Mouse (Mus musculus) limb, embryonic 13.5 days (tissue): ENCODE data around the gene Prdm10. TPM values are rescaled to one million over a fixed set of nuclear protein-coding genes. Genes with fewer than 3 reads are reported as not detected.

ENCODE experiments used
- ATAC-seq: fragments of 200-750 bp; cut with Nextera tagmentation; 2 replicates; pipeline ENCODE4 v1.8.0; 2017; ENCODE audit warnings: low read depth, moderate number of reproducible peaks, moderate TSS enrichment; ENCODE audit not compliant: low FRiP score
- H3K27ac ChIP-seq: fragments of 300-500 bp; sonication (generic); 2 replicates; pipeline ENCODE4 v1.5.1; 2015; ENCODE audit warnings: inconsistent platforms, mild to moderate bottlenecking, moderate library complexity
- H3K27me3 ChIP-seq: fragments of 300-500 bp; sonication (generic); 2 replicates; pipeline ENCODE4 v1.6.1; 2015; ENCODE audit warnings: mild to moderate bottlenecking, inconsistent platforms
- H3K36me3 ChIP-seq: fragments of 300-500 bp; sonication (generic); 2 replicates; pipeline ENCODE4 v1.6.1; 2015; ENCODE audit warnings: inconsistent platforms, mild to moderate bottlenecking, moderate library complexity
- H3K4me1 ChIP-seq: fragments of 300-500 bp; sonication (generic); 2 replicates; pipeline ENCODE4 v1.6.1; 2015; ENCODE audit warnings: inconsistent platforms
- H3K4me2 ChIP-seq: fragments of 300-500 bp; sonication (generic); replicated peaks from 2 replicates; pipeline ENCODE4 v1.6.1; 2015; ENCODE audit warnings: inconsistent platforms, mild to moderate bottlenecking, moderate library complexity
- H3K4me3 ChIP-seq: fragments of 300-500 bp; sonication (generic); 2 replicates; pipeline ENCODE4 v1.5.1; 2015; ENCODE audit warnings: moderate library complexity, mild to moderate bottlenecking, inconsistent platforms
- H3K9ac ChIP-seq: fragments of 300-500 bp; sonication (generic); 2 replicates; pipeline ENCODE4 v1.6.1; 2015; ENCODE audit warnings: mild to moderate bottlenecking, inconsistent platforms
- H3K9me3 ChIP-seq: fragments of 300-500 bp; sonication (generic); 2 replicates; pipeline ENCODE4 v1.6.1; 2016; ENCODE audit warnings: inconsistent platforms
- WGBS: fragments of 180-500 bp; shearing (Covaris S2); methylation state at CpG from one replicate; pipeline ENCODE4 v1.1.7; 2015; 5-methylcytosine and 5-hydroxymethylcytosine counted together
- polyA plus RNA-seq: library from polyadenylated mRNA; unstranded; fragments of >200 nt; fragmentation: Nextera tagmentation; extraction: Ambion mirVana; gene quantifications from 2 replicates; pipeline ENCODE4 v1.2.1, GENCODE M21; 2015

The Prdm10 gene
- polyA plus RNA-seq, 1 experiment from 2014 or later, result 5.2 TPM

- Histone ChIP-seq H3K4me2 (no peak overlapping the region), H3K4me3 (no peak overlapping the region), H3K36me3 (no peaks in the 10 kb centered on the region), H3K27me3 (no peaks in the 10 kb centered on the region), H3K9ac (no peak overlapping the region), H3K4me1 (no peaks in the 10 kb centered on the region), H3K27ac (no peak overlapping the region), H3K9me3 (no peaks in the 10 kb centered on the region)
- WGBS, result 83% methylated on average over 8 of the region's 8 CpGs
- no peak for ATAC-seq
Measured at GRCm38 (mm10) chr9:31247447-31248220, 32.7 kb upstream of the Prdm10 start.

- no peaks in the 10 kb centered on the region for H3K4me1 ChIP-seq
- ATAC-seq, result no peak
Measured at GRCm38 (mm10) chr9:31252182-31252799, 28.0 kb upstream of the Prdm10 start.

GRCm38 (mm10) chr9:31253311-31253734, 27.0 kb upstream of the Prdm10 start:
- Histone ChIP-seq H3K27me3 (no peaks in the 10 kb centered on the region), H3K4me2 (no peak overlapping the region), H3K4me3 (no peak overlapping the region), H3K9ac (no peak overlapping the region), H3K27ac (no peak overlapping the region), H3K9me3 (no peaks in the 10 kb centered on the region), H3K36me3 (no peaks in the 10 kb centered on the region), H3K4me1 (no peaks in the 10 kb centered on the region)
- no peak for ATAC-seq
- 60% methylated on average over 10 of the region's 10 CpGs for WGBS

More at GRCm38 (mm10) chr9:31252182-31252799, 28.0 kb upstream of the Prdm10 start:
- Histone ChIP-seq H3K9me3 (no peaks in the 10 kb centered on the region), H3K4me3 (no peak overlapping the region), H3K27ac (no peak overlapping the region), H3K9ac (no peak overlapping the region), H3K27me3 (no peaks in the 10 kb centered on the region), H3K36me3 (no peaks in the 10 kb centered on the region), H3K4me2 (no peak overlapping the region)
- 80% methylated on average over 10 of the region's 10 CpGs for WGBS

- no peak overlapping the region for H3K9ac ChIP-seq
- H3K4me1 ChIP-seq, result no peaks in the 10 kb centered on the region
- H3K27ac ChIP-seq, result no peak overlapping the region
- H3K27me3 ChIP-seq, result no peaks in the 10 kb centered on the region
- no peaks in the 10 kb centered on the region for H3K36me3 ChIP-seq
- no peak overlapping the region for H3K4me2 ChIP-seq
- no peaks in the 10 kb centered on the region for H3K9me3 ChIP-seq
- 72% methylated on average over 11 of the region's 11 CpGs for WGBS
- H3K4me3 ChIP-seq, result no peak overlapping the region
- ATAC-seq, result no peak
Measured at GRCm38 (mm10) chr9:31253866-31254696, 26.3 kb upstream of the Prdm10 start.

GRCm38 (mm10) chr9:31254697-31255004, 25.7 kb upstream of the Prdm10 start:
- 91% methylated on average over 7 of the region's 7 CpGs for WGBS
- H3K9me3 ChIP-seq, result no peaks in the 10 kb centered on the region
- no peak for ATAC-seq
- H3K36me3 ChIP-seq, result no peaks in the 10 kb centered on the region
- H3K4me2 ChIP-seq, result no peak overlapping the region
- no peak overlapping the region for H3K9ac ChIP-seq
- no peaks in the 10 kb centered on the region for H3K4me1 ChIP-seq
- no peak overlapping the region for H3K27ac ChIP-seq
- H3K4me3 ChIP-seq, result no peak overlapping the region
- no peaks in the 10 kb centered on the region for H3K27me3 ChIP-seq

GRCm38 (mm10) chr9:31255953-31256352, 24.4 kb upstream of the Prdm10 start:
- H3K4me1 ChIP-seq, result no peaks in the 10 kb centered on the region
- no peak overlapping the region for H3K4me3 ChIP-seq
- 81% methylated on average over 7 of the region's 7 CpGs for WGBS
- no peak overlapping the region for H3K4me2 ChIP-seq
- no peak for ATAC-seq
- no peak overlapping the region for H3K9ac ChIP-seq
- no peaks in the 10 kb centered on the region for H3K27me3 ChIP-seq
- no peak overlapping the region for H3K27ac ChIP-seq
- no peaks in the 10 kb centered on the region for H3K36me3 ChIP-seq
- H3K9me3 ChIP-seq, result no peaks in the 10 kb centered on the region

GRCm38 (mm10) chr9:31258237-31258636, 22.1 kb upstream of the Prdm10 start:
- Histone ChIP-seq H3K4me2 (no peak overlapping the region), H3K36me3 (no peaks in the 10 kb centered on the region), H3K27ac (no peak overlapping the region), H3K4me3 (no peak overlapping the region), H3K9me3 (no peaks in the 10 kb centered on the region), H3K9ac (no peak overlapping the region), H3K4me1 (no peaks in the 10 kb centered on the region), H3K27me3 (no peaks in the 10 kb centered on the region)
- WGBS, result 78% methylated on average over 3 of the region's 3 CpGs
- ATAC-seq, result no peak

- 83% methylated on average over 4 of the region's 4 CpGs for WGBS
- no peak overlapping the region for H3K4me2 ChIP-seq
- no peak for ATAC-seq
Measured at GRCm38 (mm10) chr9:31260219-31260618, 20.1 kb upstream of the Prdm10 start.

GRCm38 (mm10) chr9:31262226-31263105, 17.9 kb upstream of the Prdm10 start:
- no peak overlapping the region for H3K9ac ChIP-seq
- no peaks in the 10 kb centered on the region for H3K27me3 ChIP-seq
- no peak overlapping the region for H3K4me2 ChIP-seq
- H3K4me3 ChIP-seq, result no peak overlapping the region
- H3K4me1 ChIP-seq, result peaks cover 16% of the 10 kb centered on the region
- H3K9me3 ChIP-seq, result no peaks in the 10 kb centered on the region
- no peaks in the 10 kb centered on the region for H3K36me3 ChIP-seq
- 39% methylated on average over 4 of the region's 4 CpGs for WGBS
- no peak overlapping the region; the same call in 1 of the 2 replicates for H3K27ac ChIP-seq
- no peak for ATAC-seq

More at GRCm38 (mm10) chr9:31260219-31260618, 20.1 kb upstream of the Prdm10 start:
- H3K4me3 ChIP-seq, result no peak overlapping the region
- H3K9ac ChIP-seq, result no peak overlapping the region
- no peaks in the 10 kb centered on the region for H3K4me1 ChIP-seq
- no peaks in the 10 kb centered on the region for H3K27me3 ChIP-seq
- no peak overlapping the region for H3K27ac ChIP-seq
- H3K36me3 ChIP-seq, result no peaks in the 10 kb centered on the region
- no peaks in the 10 kb centered on the region for H3K9me3 ChIP-seq

GRCm38 (mm10) chr9:31266013-31266659, 14.2 kb upstream of the Prdm10 start:
- Histone ChIP-seq H3K9ac (no peak overlapping the region), H3K4me1 (peaks cover 16% of the 10 kb centered on the region), H3K9me3 (no peaks in the 10 kb centered on the region), H3K27me3 (no peaks in the 10 kb centered on the region), H3K4me2 (no peak overlapping the region), H3K36me3 (no peaks in the 10 kb centered on the region), H3K4me3 (no peak overlapping the region), H3K27ac (peak overlapping the region; percentile 85)
- 66% methylated on average over 5 of the region's 5 CpGs for WGBS
- peak; percentile 69; the same call in 1 of the 2 replicates for ATAC-seq
